9 mouse cellular contexts compared by ENCODE assay signal in the genomic region with DNA sequence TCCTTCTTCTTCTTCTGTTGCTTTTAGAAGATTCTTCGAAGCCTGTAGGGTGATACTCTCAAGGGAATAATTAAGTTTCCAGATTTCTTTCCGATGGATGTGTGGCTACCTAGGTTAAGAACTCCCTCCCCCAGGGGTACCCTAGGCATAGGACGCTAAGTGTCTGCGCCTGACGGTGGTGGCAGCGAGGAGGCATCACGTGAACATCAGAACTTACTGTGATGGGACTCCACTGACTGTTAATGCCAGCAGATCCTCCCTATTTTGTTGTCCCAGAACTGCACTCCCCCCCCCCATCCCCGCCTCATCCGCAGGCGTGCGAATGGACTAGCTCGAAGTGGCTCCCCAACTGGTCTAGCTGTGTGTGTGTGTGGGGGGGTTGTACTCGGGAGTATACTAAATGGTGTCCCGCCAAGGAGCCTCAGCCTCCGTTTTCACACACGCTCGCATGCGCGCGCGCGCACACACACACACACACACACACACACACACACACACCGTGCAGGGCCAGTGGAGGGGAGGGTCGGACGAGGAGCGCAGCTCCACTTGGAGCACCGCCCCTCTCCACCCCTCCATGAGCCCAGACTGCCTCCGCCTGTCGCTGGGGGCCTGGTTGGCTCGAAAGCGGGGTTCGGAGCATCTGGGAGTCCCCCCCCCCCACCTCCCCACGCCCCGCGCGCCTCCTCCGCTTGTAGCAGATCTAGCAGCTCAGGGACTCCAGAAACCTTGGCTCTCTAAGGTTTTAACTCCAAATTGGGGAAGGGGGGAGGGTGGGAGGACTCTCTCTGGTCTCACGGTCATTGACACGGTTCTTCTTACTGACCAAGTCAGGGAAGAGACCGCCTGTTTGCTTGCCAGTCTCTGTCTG. TPM values are rescaled to one million over a fixed set of nuclear protein-coding genes. Genes with fewer than 3 reads are reported as not detected.
DNase-seq lines count a peak whose midpoint lies in the region; ATAC-seq and TF ChIP-seq lines count a peak whose summit lies in the region.
"Had no signal": no experiment of that assay in that cellular context is flagged by ENCODE, and none has a peak within 500 bp of the region (broad histone marks: within the 10 kb centered on the region; RNA-seq: fewer than 3 reads in every experiment).

No protein-coding gene starts in this region.

- peaks cover 37% of the 10 kb centered on the region for H3K4me1 ChIP-seq in intestine, embryonic 15.5 days (replicated peaks)
- no peaks in the 10 kb centered on the region; the same call in none of the 2 replicates for H3K4me1 ChIP-seq in intestine, postnatal 0 days (replicated peaks; ENCODE audit: control insufficient read depth, insufficient read depth, low read length)
- H3K4me1 ChIP-seq in embryonic facial prominence, embryonic 13.5 days, result peaks cover 52% of the 10 kb centered on the region
- peaks cover 34% of the 10 kb centered on the region for H3K4me1 ChIP-seq in olfactory bulb, adult 2 months (ENCODE audit: control insufficient read depth, insufficient read depth, low read length)

- H3K27ac ChIP-seq in intestine, embryonic 15.5 days, result no peak overlapping the region
- no peak overlapping the region for H3K27ac ChIP-seq in intestine, postnatal 0 days (ENCODE audit: low read depth, low read length)
- H3K27ac ChIP-seq in embryonic facial prominence, embryonic 13.5 days, result no peak overlapping the region
- H3K27ac ChIP-seq in olfactory bulb, adult 2 months (ENCODE audit: insufficient read depth, low read depth, low read length), result peak overlapping the region; percentile 26
- H3K27ac ChIP-seq: lung, embryonic 15.5 days had no signal

- H3K9me3 ChIP-seq in intestine, embryonic 15.5 days, result no peaks in the 10 kb centered on the region
- H3K9me3 ChIP-seq in intestine, postnatal 0 days (ENCODE audit: control insufficient read depth), result no peaks in the 10 kb centered on the region
- no peaks in the 10 kb centered on the region for H3K9me3 ChIP-seq in embryonic facial prominence, embryonic 13.5 days
- H3K9me3 ChIP-seq: lung, embryonic 15.5 days had no signal

- intact Hi-C loops in left cerebral cortex, postnatal 14 days (cut with DNase I), result loop anchor here (5.0 kb wide), 1 partner anchor 1336 kb away; no protein-coding TSS in a partner anchor

- TF ChIP-seq POLR2A in olfactory bulb, adult 2 months (IDR thresholded peaks at IDR 0.05; ENCODE audit: insufficient read depth, low read depth, low read length), result peak; percentile 19; the same call in 1 of the 2 replicates

- H3K27me3 ChIP-seq in intestine, embryonic 15.5 days (replicated peaks), result peaks cover 82% of the 10 kb centered on the region
- peaks cover 91% of the 10 kb centered on the region for H3K27me3 ChIP-seq in intestine, postnatal 0 days (replicated peaks; ENCODE audit: control insufficient read depth, insufficient read depth, low read length)
- H3K27me3 ChIP-seq in embryonic facial prominence, embryonic 13.5 days, result peaks cover 98% of the 10 kb centered on the region

- no peak overlapping the region for H3K4me3 ChIP-seq in intestine, embryonic 15.5 days (replicated peaks)
- H3K4me3 ChIP-seq in intestine, postnatal 0 days (ENCODE audit: low read depth, low read length), result no peak overlapping the region
- H3K4me3 ChIP-seq in embryonic facial prominence, embryonic 13.5 days, result peak overlapping the region; percentile 22
- H3K4me3 ChIP-seq in olfactory bulb, adult 2 months (ENCODE audit: insufficient read depth, low read depth, low read length), result peak overlapping the region; percentile 52

- ATAC-seq in intestine, embryonic 15.5 days, result no peak
- ATAC-seq in intestine, postnatal 0 days, result no peak
- no peak for ATAC-seq in embryonic facial prominence, embryonic 13.5 days (ENCODE audit: insufficient number of reproducible peaks, insufficient read depth, low FRiP score, low TSS enrichment, low read depth)

- no peak overlapping the region for H3K9ac ChIP-seq in intestine, embryonic 15.5 days
- no peak overlapping the region for H3K9ac ChIP-seq in intestine, postnatal 0 days (ENCODE audit: low read depth, low read length)
- no peak overlapping the region for H3K9ac ChIP-seq in embryonic facial prominence, embryonic 13.5 days
- H3K9ac ChIP-seq: lung, embryonic 15.5 days had no signal

- under 1% methylated on average over 38 of the region's 40 CpGs for WGBS in intestine, embryonic 15.5 days
- WGBS in intestine, postnatal 0 days, result 2% methylated on average over 38 of the region's 40 CpGs
- under 1% methylated on average over 40 of the region's 40 CpGs for WGBS in embryonic facial prominence, embryonic 13.5 days
- 2% methylated on average over 37 of the region's 40 CpGs for WGBS in olfactory bulb, adult 2 months

- 0 out of 2 replicates have a peak overlapping the region, but pooled peaks have one; percentile 4 for H3K4me2 ChIP-seq in intestine, embryonic 15.5 days (replicated peaks)
- H3K4me2 ChIP-seq in intestine, postnatal 0 days (replicated peaks; ENCODE audit: low read depth), result no peak overlapping the region
- H3K4me2 ChIP-seq in embryonic facial prominence, embryonic 13.5 days, result peak overlapping the region; percentile 44

- no peak for TF ChIP-seq CTCF in intestine, postnatal 0 days (IDR thresholded peaks at IDR 0.05; ENCODE audit: low read depth)
- no peak for TF ChIP-seq CTCF in olfactory bulb, adult 2 months (IDR thresholded peaks at IDR 0.05; ENCODE audit: insufficient read depth, low read depth, low read length)

- DNase-seq in left cerebral cortex, postnatal 14 days (ENCODE audit: low spot score in 2 of 2), result peak; percentile 68 to 81
- DNase-seq in kidney, adult 9 months, result no peak
- no peak for DNase-seq in adrenal gland, adult 18-20 months (ENCODE audit: low spot score in 2 of 2)
- no peak for DNase-seq in natural killer cell, adult 2 months (ENCODE audit: low spot score in 2 of 2)

- no peaks in the 10 kb centered on the region for H3K36me3 ChIP-seq in intestine, embryonic 15.5 days
- no peaks in the 10 kb centered on the region for H3K36me3 ChIP-seq in intestine, postnatal 0 days (ENCODE audit: control insufficient read depth, insufficient read depth)
- H3K36me3 ChIP-seq in embryonic facial prominence, embryonic 13.5 days, result no peaks in the 10 kb centered on the region
- H3K36me3 ChIP-seq: lung, embryonic 15.5 days had no signal

RNA-seq across cellular contexts. Expression of a gene that starts 3.0 kb away (rescaled TPM):
- 0.04 and 0.09 TPM in 2 replicates for polyA plus RNA-seq in intestine, embryonic 15.5 days (2015; fragmentation: Nextera tagmentation; extraction: Ambion mirVana)
- polyA plus RNA-seq in intestine, postnatal 0 days (2015; fragmentation: Nextera tagmentation; extraction: Ambion mirVana), result not detected in 2 replicates
- polyA plus RNA-seq in embryonic facial prominence, embryonic 13.5 days (2015; fragmentation: Nextera tagmentation; extraction: Ambion mirVana), result 0.39 and 0.72 TPM in 2 replicates
- total RNA-seq in left cerebral cortex, postnatal 14 days (2021), result 10 to 100 TPM; 28.7 to 31.3 TPM
- not detected in 2 replicates for polyA plus RNA-seq in olfactory bulb, adult 2 months (2012; ENCODE audit: insufficient read depth, insufficient read length, low replicate concordance, missing spikeins)
- total RNA-seq in adrenal gland, adult 18-20 months (2021), result under 1 TPM in 1 of 2 experiments, not detected in 1; 0.07 TPM

Comparison
In these comparisons a context has a peak if more than half of its experiments do, and no peak if none do; other contexts are left out.
1. H3K4me3 ChIP-seq: peak in embryonic facial prominence, embryonic 13.5 days (single experiment) and olfactory bulb, adult 2 months (single experiment); none in intestine, embryonic 15.5 days (single experiment) and intestine, postnatal 0 days (single experiment).
2. DNase-seq: peak in left cerebral cortex, postnatal 14 days (2 of 2); none in kidney, adult 9 months (single experiment), adrenal gland, adult 18-20 months (0 of 2) and natural killer cell, adult 2 months (0 of 2).